Mouse (Mus musculus): Measurements from ENCODE around the gene Mgat3.

Mgat3 gene

DNA sequence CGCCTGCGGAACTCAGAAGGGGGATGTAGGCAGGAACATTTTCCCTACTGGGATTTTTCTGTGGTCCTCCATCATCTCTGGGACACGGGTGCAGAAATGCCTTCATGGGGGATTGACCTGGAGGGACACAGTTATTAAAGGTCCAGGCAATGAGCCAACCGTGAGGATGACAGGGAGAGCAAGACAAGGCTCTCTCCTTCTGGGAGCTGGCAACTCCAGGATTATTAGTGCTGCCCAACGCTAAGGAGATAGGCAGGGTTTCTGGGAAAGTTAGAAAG, 1.0 kb downstream of the Mgat3 start:
- no peak for DNase-seq (ENCODE audit: extremely low read depth, low read depth, low spot score)

DNA sequence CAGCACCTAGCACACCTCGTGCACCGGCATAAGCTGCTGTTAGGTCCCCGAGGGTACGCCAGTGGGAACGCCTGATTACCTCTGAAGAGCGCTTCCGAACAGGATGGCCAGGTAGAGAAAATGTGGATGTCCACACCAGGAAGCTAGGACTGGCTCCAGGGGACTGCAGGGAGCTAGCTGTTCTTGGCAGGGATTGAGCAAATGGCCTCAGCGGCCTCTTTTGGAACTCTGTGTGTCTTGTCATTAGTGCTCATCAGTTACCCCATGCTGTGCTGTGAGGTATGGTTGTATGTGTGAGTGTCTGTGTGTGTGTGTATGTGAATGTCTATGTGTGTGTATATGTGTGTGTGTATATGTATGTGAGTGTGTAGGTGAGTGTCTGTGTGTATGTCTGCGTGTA, 1.8 kb downstream of the Mgat3 start:
- no peak for DNase-seq (ENCODE audit: extremely low read depth, low read depth, low spot score)

DNA sequence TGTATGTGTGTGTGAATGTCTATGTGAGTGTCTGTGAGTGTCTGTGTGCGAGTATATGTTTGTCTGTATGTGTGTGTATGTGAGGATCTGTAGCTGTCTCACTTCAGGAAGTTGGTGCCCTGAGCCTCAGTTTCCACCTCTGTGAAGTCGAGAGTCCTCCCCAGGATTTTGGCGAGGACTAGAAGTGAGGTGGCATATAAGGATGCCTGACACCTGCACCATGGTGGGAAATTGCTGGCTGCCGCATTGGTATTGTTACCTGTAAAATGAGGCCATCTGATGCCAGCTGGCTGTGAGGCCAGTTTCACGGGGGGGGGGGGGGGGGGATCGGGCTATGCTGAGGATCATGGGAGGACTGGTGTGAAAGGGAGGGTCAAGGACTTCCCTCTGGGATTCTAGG, 2.2 kb downstream of the Mgat3 start:
- DNase-seq (ENCODE audit: extremely low read depth, low read depth, low spot score) = no peak

DNA sequence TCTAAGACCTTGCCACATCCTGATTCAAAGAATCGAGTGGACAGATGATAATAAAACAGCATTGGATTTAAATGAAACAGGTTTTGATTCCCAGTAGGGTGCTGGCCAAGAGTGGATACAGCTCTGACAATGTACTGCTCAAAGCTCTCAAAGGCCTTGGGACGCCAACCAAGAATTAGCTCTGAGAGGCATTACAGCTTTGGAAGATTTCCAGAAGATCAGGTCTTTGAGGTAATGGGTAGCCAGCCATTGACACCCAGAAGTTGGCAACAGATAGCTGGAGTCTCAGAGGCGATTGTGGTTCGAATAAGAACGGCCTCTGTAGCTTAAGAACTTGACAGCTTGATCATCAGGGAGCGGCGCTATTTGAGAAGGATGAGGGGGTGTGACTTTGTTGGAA, 8.0 kb downstream of the Mgat3 start:
- peak; percentile 28 for DNase-seq (ENCODE audit: extremely low read depth, low read depth, low spot score)

DNA sequence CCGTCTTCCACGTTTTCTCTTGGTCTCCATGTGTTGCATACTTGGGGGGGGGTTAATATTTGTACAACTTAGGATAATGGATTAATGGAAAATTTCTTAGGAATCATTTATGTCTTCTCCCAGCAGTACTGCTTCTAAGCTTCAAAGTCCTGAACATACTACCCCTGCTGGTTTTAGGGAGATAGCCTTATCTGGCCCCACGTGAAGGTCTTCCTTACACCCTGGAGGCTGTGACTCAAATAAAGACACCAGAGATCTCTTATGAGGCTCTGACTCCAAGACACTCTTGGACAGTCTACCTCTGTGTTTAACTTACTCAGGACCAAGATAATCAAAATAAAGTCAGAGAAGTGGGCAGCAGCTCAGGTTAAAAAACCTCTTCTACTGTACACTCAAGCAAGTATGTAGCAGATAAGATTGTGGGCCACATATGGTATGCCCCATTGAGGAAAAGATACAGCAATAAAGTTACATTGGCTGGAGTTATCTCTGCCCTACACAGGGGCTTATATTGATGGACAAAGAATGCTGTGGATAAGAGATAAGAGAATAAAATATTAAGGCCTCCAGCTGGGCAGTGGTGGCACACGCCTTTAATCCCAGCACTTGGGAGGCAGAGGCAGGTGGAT, 8.7 kb downstream of the Mgat3 start:
- no peak for DNase-seq (ENCODE audit: extremely low read depth, low read depth, low spot score)

DNA sequence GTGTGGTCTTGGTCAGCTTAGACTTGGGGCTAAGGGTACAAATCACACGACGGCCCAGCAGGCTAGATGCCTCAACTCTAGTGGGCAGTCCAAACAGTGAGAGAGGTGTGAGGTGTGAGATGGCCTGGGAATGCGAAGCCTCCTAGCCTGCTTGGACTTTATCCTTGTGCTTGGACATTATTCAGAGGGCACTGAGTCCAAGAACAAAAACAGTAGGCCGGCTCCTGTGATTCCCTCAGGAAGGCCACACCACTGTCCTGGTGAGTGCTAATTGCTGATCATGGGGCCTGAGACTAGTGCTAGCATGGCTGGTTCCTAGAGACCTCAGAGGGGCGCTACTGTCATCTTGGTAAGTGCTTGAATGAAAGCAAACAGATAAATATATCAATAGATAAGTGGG, 15.4 kb downstream of the Mgat3 start:
- DNase-seq (ENCODE audit: extremely low read depth, low read depth, low spot score) = no peak

DNA sequence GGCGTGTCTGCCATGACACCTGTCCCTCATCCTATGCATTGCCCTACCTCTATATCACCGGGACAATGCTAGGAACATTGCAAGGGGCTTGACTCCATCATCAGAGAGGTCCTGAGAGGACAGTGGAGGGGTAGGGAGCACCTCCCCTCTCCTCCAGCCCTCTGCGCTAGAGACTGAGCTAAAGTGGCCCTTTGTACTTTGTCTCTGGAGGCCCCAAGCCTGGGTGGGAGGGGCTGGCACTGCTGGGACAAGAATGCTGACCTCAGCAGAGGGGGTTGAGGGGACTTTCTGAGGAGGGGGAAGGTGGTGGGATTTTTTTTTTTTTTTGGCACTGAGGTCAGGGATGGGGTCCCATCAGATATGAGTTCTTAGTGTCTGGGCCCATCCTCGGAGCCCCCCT, 16.6 kb downstream of the Mgat3 start:
- DNase-seq (ENCODE audit: extremely low read depth, low read depth, low spot score) = no peak

DNA sequence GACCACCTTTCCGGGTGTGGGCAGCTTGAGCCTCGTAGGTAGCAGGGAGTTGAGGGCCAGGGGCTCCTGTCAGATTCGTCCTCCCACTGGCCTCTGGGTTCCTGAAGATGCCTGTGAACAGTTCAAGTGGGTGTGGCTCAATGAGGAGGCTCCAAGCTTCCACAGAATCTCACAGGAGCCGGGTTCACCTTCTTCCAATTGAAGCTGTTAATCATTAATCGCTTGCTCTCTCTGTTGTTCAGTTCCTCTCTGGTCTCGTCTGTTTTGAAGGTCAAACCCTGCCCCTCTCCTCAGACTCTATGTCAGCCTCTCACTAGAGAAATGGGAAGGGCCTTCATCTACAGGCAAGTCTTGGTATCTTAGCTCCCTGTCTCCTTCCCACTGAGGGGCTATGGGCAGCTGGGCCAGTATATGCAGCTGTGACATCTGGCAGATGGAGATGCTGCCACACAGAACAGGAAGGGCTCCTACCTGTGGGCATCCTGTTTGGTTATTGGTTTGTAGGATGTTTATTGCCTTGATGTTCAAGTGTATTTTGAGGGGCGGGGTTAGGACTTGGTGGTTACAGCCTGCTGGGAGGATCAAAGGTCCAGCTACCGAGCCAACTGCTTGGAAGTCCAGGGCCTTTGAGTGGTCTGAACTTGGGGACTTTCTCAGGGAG, 18.2 kb downstream of the Mgat3 start:
- DNase-seq (ENCODE audit: extremely low read depth, low read depth, low spot score) = no peak

DNA sequence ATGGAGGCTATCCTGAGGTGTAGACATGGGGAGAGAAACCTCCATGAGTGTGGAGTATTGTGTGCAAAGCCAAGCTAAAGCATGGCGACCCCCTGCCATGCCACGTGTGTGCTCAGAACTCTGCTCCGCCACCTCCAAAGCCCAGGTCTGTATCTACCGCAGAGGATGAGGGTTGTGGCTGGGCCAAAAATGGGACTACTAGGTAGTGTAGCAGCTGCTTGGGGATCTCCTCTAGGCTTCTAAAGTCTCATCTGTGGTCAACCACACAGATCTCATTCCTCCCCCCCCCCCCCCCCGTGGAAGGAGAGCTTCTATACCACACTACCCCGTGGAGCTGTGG, 18.7 kb downstream of the Mgat3 start:
- DNase-seq (ENCODE audit: extremely low read depth, low read depth, low spot score) = no peak

DNA sequence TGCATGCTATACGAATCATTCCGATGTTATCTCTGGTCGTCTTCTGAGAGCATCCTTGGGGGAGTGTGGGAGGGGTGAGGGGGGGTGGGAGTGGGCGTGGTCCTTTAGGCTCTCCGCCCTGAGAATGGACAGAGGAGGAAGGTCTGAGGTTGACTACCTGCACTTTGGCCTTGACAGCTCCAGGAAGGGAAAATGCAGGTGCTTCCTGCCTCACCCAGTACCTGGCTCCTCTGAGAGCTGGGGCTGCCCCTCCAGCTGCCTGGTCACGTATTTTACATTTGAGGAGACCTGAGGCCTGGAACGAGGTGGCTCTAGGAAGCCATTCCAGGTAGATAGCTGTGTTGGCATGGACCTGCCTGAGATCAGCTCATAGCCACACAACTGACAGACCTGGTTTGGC, 19.3 kb downstream of the Mgat3 start:
- DNase-seq (ENCODE audit: extremely low read depth, low read depth, low spot score) = no peak

DNA sequence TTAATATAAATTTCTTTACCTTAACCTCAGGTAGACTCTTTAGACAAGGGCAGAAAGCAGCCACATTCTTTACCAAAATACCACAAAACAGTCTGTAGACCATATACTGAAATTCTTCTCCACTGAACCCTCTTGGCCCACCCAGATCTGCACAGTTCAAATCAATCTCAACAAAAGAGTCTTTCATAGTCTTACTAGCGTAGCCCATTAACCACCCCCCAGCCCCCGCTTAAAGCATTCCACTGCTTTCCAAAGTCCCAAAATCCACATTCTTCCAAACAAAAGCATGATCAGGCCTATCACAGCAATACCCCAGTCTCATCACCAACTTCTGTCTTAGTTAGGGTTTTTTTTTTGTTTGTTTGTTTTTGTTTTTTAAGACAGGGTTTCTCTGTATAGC, 26.0 kb downstream of the Mgat3 start:
- DNase-seq (ENCODE audit: extremely low read depth, low read depth, low spot score) = no peak

DNA sequence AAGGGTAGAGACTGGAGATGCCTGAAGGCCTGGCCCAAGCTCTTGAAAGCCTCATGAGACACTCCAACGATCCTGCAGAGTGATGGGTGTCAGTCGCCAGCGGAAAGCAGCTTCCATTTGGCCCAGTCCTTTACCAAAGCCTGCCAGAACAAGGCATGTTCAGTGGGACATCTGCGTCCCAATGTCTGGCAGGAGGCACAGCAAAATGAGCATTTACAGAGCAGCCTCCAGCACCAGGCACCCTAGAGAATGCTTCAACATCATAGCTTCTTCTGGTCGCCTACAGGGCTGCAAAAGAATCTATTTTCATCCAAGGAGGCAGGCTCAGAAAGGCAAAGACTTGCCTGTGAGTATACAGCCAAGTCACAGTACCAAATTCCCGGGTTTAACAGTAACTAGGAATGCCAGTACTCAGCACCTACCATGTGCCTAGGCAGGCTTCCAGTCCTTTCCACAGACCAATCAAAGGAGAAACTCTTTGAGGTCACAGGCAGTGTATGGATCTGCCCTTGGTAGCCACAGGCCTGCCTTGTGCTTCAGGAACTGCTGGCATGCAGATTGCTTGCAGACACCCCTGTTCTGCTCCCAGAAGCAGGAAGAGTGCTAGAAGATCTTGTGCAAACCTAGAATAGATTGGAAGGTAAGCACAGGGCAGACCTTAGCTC, 28.7 kb downstream of the Mgat3 start:
- DNase-seq (ENCODE audit: extremely low read depth, low read depth, low spot score) = no peak

DNA sequence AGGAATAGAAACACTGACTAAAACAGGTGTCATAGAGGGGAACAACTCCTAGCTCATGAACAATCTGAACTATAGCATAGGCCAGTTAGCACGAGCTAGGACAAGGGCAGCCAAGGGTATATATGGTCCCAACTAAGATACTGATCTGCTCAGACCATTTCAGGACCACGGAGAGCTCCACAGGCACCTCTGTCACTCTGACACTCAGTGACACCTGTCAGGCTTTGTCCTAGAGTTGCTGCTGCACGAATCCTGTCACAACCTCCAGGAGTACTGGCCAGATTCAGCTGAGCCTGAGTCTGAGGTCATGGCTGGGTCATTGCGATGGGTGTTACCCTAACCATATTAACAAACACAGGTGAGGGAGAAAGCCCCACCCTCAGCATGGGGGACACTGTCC, 29.9 kb downstream of the Mgat3 start:
- DNase-seq (ENCODE audit: extremely low read depth, low read depth, low spot score) = no peak

DNA sequence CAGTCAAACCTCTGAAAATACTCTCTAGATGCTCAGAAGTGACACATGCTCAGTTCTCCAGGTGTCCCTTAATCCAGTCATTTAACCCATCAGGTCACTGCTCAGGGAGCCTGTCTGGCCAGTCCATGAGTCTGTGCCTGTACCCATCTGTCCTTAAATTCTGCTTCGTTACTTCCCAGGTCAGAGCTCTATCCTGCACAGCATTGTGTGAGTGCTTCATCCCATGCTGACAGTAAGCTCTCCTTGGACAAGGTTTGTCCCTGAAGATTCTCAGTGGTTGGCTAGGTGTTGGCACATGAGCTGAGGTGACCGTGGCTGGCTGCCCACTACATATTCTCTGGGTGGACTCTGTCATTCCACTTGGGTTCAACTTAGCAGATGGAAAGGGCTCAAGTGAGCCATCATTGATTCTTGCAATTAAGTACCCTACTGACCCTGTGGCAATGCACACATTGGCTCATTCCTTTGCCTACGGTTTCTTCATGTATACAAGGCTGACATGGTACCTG, 32.6 kb downstream of the Mgat3 start:
- no peak for DNase-seq (ENCODE audit: extremely low read depth, low read depth, low spot score)

DNA sequence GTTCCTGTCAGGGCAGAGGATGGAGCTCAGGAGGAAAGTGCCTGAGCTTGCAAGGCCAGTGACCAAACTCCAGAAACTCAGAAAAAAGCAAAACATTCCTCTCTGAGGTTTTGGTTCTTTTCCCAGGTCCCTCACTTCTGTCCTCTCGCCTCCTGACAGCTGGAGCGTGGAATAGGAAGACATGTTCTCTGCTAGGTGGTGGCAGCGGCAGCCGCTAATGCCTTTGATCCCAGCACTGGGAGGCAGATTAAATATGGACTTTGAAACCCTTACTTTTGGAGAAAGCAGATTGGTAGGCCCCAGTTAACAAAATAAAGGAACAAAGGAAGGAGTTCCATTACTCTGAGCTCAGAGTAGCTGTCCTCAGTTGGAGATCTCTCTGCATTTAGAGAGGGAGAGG, 34.9 kb downstream of the Mgat3 start:
- no peak for DNase-seq (ENCODE audit: extremely low read depth, low read depth, low spot score)

DNA sequence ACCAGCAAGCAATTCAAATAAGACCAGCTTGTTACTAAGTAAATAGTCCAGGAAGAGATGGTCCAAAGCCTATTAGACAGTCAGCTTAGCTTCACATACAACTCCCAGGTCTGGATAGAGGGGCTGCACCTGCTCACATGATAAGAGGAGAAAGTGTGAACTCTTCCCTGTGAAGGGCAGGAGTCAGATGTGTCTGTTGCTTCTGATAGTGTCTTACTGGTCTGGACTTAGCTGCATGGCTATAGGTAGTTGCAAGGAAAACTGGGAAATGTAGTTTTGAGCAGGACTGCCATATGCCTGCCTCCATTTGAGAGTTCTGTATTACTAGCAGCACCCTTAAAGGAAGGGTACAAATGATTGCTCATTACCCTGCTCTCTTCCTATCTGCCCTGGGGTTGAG, 40.2 kb downstream of the Mgat3 start:
- no peak for DNase-seq (ENCODE audit: extremely low read depth, low read depth, low spot score)

DNA sequence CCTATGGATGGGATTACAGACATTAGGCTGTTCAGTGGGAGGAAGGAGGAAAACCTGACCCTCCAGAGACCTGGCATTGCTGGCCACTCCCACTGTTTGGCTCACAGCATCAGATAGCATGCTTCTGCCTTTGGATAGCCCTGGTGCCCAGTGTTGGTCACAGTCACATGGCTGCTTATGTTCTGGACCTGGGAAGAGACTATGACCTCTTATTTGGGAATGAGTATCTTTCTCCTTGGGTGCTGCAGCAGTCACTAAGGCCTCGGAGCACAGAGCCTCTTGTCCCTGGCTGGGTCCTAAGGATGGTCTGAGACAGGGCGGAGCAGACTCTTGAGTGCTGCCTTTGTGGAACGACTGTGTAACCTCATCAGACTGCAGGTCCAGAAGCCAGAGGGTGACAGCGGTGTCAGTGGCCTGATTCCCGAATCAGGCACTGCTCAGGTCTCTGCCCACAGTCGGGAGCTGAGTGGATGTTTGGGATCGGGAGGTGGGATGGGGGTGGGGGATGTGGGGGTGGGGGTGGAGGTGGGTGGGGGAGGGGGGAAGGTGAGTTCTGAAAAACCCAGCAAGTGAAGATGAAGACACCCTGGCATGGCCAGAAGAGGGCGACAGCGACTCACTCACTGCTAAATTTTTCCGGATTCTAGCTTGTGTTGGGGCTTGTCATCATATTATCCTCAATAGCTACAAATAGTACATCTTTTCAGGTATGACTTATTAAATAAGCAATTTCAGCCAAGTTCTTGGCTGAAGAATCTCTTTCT, 42.4 kb downstream of the Mgat3 start:
- no peak for DNase-seq (ENCODE audit: extremely low read depth, low read depth, low spot score)

DNA sequence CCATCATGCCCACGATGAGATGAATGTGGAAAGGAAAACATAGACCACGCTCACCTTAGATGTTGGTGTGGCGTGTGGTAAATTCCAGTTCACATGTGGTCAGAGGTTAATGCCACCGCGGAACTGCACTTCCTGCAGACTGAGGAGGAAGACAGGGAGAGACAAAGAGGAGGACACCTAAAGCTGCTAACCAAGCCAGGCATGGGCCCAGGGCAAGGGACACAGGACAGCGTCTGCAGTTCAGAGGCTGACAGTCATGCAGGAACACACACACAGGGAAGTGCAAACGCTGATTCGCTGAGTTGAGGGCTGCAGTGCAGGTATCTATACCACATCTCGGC, 42.9 kb downstream of the Mgat3 start:
- no peak for DNase-seq (ENCODE audit: extremely low read depth, low read depth, low spot score)

DNA sequence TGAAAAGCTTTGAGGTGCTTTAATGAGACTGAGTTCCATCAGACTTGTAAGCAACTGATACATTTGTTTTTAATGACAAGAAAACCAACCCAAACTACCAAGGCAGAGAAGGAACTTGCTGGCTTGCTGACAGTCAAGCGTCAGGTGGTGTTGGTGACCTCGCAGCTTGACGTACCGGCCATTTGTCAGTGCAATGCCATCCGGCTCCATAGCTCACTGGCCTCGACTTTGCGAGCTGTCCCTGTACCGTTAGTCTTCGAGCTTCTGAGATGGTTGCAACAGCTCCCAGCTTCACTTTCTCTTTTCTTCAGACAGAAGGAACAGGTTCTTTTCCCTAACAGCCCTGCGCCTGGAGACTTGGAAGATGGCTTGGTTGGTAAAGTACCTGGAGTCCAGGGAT, 44.0 kb downstream of the Mgat3 start:
- DNase-seq (ENCODE audit: extremely low read depth, low read depth, low spot score) = no peak

DNA sequence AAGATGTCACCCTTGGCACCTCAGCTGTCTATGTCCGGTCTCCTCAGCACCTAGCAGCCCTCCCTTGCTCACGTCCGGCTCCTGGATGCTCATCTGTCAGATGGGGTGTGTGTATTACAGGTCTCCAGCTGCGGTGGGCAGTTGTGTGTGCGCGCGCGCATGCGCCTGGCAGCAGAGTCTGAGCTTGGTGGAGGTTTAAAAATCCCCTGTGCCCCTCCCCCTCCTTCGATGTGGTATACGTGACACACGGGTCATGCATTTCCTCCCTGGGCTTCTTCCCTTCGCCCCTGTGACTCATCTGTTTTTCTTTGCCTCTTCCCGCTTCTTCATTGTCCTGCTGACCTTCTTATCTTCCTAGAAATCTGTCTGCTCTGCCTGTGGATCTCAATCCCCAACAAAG, 45.7 kb downstream of the Mgat3 start:
- no peak for DNase-seq (ENCODE audit: extremely low read depth, low read depth, low spot score)

DNA sequence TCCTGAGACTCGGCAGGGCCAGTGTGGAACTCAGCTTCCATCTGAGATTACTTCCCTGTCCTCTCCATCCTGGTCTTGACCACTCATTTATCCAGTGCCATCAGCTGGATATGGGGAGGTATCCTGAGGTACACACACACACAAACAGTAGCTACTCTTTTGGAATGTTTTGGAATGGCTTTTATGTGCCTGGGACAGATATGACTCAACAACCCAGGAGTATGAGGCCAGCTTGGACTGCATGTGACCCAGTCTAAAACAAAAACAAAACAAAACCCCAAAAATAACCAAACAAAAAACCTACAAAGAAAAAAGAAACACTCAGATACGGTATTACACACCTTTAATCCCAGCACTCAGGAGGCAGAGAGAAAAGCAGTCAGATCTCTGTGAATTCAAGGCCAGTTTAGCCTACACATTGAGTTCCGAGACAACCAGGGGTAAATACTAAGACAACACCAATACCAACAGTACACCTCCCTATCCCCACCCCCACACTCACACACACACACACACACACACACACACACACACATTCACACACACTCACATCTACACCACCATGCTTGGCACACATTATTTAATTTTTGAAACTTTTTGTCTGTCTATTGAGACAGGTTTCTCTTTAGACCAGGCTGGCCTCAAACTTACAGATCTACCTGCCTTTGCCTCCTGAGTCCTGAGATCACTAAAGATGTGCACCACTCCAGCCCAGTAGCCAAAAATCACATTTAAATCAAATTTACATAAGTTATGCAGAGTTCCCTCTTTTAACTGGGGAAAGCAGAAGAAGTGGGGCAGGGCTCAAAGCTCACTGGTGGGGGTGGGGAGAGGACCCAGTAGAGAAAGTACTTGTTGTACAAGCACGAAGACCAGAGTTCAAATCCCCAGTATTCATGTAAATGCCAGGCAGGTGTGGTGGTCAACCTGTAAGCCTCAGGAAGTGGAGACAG, 46.5 kb downstream of the Mgat3 start:
- no peak for DNase-seq (ENCODE audit: extremely low read depth, low read depth, low spot score)

Data from fat pad, adult 2 months (tissue).